Mouse (Mus musculus) liver, adult 2 months (tissue): ENCODE data around the gene Zdhhc6. TPM values are rescaled to one million over a fixed set of nuclear protein-coding genes. Genes with fewer than 3 reads are reported as not detected.

Experiments used
- DNase-seq: peaks from one replicate; pipeline ENCODE4 v3.0.0-alpha.2; 2011; ENCODE audit warnings: low read depth, low spot score; ENCODE audit errors: extremely low read depth
- H3K27ac ChIP-seq: fragments of 200-500 bp; replicated peaks from 2 replicates; pipeline ENCODE4 v1.5.1; 2012; ENCODE audit warnings: low read depth, mild to moderate bottlenecking, control low read depth, inconsistent platforms, low read length; ENCODE audit not compliant: insufficient read depth
- H3K27me3 ChIP-seq: fragments of 200-500 bp; 2 replicates; pipeline ENCODE4 v1.6.1; 2012; ENCODE audit warnings: mild to moderate bottlenecking, moderate library complexity, low read length, inconsistent platforms; ENCODE audit not compliant: control insufficient read depth, insufficient read depth
- H3K36me3 ChIP-seq: fragments of 200-500 bp; 2 replicates; pipeline ENCODE4 v1.6.1; 2012; ENCODE audit warnings: low read length, inconsistent platforms; ENCODE audit not compliant: control insufficient read depth, insufficient read depth
- H3K4me1 ChIP-seq: fragments of 200-500 bp; 2 replicates; pipeline ENCODE4 v1.6.1; 2011; ENCODE audit warnings: low read length; ENCODE audit not compliant: control insufficient read depth, insufficient read depth
- H3K4me3 ChIP-seq: fragments of 200-500 bp; 2 replicates; pipeline ENCODE4 v1.5.1; 2011; ENCODE audit warnings: low read depth, mild to moderate bottlenecking, control low read depth, low read length, moderate library complexity; ENCODE audit not compliant: insufficient read depth
- H3K79me2 ChIP-seq: fragments of 200-500 bp; 2 replicates; pipeline ENCODE4 v1.6.1; 2012; ENCODE audit warnings: inconsistent platforms, mild to moderate bottlenecking, low read length, moderate library complexity; ENCODE audit not compliant: control insufficient read depth, insufficient read depth
- H3K9ac ChIP-seq: fragments of 200-500 bp; 2 replicates; pipeline ENCODE4 v1.6.1; 2012; ENCODE audit warnings: low read depth, mild to moderate bottlenecking, control low read depth, inconsistent platforms, low read length
- CTCF ChIP-seq: fragments of 200-500 bp; IDR thresholded peaks from 2 replicates; pipeline ENCODE4 v1.5.1; 2011; ENCODE audit warnings: low read depth, low read length, control low read depth
- POLR2A ChIP-seq: fragments of 200-500 bp; IDR thresholded peaks from 2 replicates; pipeline ENCODE4 v1.6.1; 2011; ENCODE audit warnings: low read length, control low read depth; ENCODE audit not compliant: insufficient read depth; ENCODE audit errors: extremely low read depth
- WGBS: fragments of 180-500 bp; shearing (Covaris S2); methylation state at CpG from one replicate; pipeline ENCODE4 v1.1.7; 2018; 5-methylcytosine and 5-hydroxymethylcytosine counted together
- polyA plus RNA-seq: library from polyadenylated mRNA; depleted of rRNA; stranded (reverse); fragments of >200 nt; gene quantifications from 2 replicates; pipeline ENCODE4 v1.2.3, GENCODE M21; 2012
- total RNA-seq: library from RNA; depleted of rRNA; stranded (reverse); fragments of >200 nt; gene quantifications from 2 replicates; pipeline ENCODE4 v1.2.3, GENCODE M21; 2014

Zdhhc6 gene
- total and polyA plus RNA-seq, 2 experiments: 19.5 to 60.1 TPM

GRCm38 (mm10) chr19:55257656-55258375, 58.0 kb downstream of the Zdhhc6 start:
- Histone ChIP-seq H3K4me1 (peaks cover 40% of the 10 kb centered on the region), H3K27me3 (no peaks in the 10 kb centered on the region), H3K36me3 (no peaks in the 10 kb centered on the region), H3K4me3 (no peak overlapping the region), H3K27ac (peak overlapping the region; percentile 63), H3K79me2 (peaks cover 34% of the 10 kb centered on the region), H3K9ac (no peak overlapping the region)
- DNase-seq: peak; percentile 100
- no peak for TF ChIP-seq CTCF
- no peak for TF ChIP-seq POLR2A
- WGBS: 13% methylated on average over 5 of the region's 5 CpGs

- TF ChIP-seq CTCF (no peak), POLR2A (no peak)
- Histone ChIP-seq H3K4me1 (peaks cover 40% of the 10 kb centered on the region), H3K9ac (peak overlapping the region; percentile 10; the same call in 1 of the 2 replicates)
These were observed 59.7 kb downstream of the Zdhhc6 start for GRCm38 (mm10) chr19:55256156-55256555.

GRCm38 (mm10) chr19:55254513-55255016, 61.3 kb downstream of the Zdhhc6 start:
- TF ChIP-seq CTCF (no peak), POLR2A (no peak)
- peak overlapping the region; percentile 74; the same call in 1 of the 2 replicates for H3K4me3 ChIP-seq
- WGBS: 42% methylated on average over 5 of the region's 5 CpGs
- H3K27ac ChIP-seq: no peak overlapping the region
- no peak overlapping the region for H3K9ac ChIP-seq
- H3K27me3 ChIP-seq: no peaks in the 10 kb centered on the region
- peaks cover 37% of the 10 kb centered on the region for H3K4me1 ChIP-seq
- H3K36me3 ChIP-seq: no peaks in the 10 kb centered on the region
- no peak for DNase-seq
- H3K79me2 ChIP-seq: peaks cover 14% of the 10 kb centered on the region

More at GRCm38 (mm10) chr19:55256156-55256555, 59.7 kb downstream of the Zdhhc6 start:
- H3K36me3 ChIP-seq: no peaks in the 10 kb centered on the region
- DNase-seq: no peak
- WGBS: 32% methylated on average over 9 of the region's 9 CpGs
- no peak overlapping the region; the same call in 1 of the 2 replicates for H3K27ac ChIP-seq
- no peaks in the 10 kb centered on the region for H3K27me3 ChIP-seq
- peaks cover 23% of the 10 kb centered on the region for H3K79me2 ChIP-seq
- H3K4me3 ChIP-seq: no peak overlapping the region

GRCm38 (mm10) chr19:55253570-55254441, 62.0 kb downstream of the Zdhhc6 start:
- under 1% methylated on average over 32 of the region's 32 CpGs for WGBS
- peak; percentile 75 for DNase-seq
- Histone ChIP-seq H3K9ac (peak overlapping the region; percentile 90), H3K27ac (peak overlapping the region; percentile 95), H3K4me1 (peaks cover 30% of the 10 kb centered on the region), H3K79me2 (peaks cover 8% of the 10 kb centered on the region; the same call in 1 of the 2 replicates), H3K4me3 (peak overlapping the region; percentile 74), H3K36me3 (no peaks in the 10 kb centered on the region), H3K27me3 (no peaks in the 10 kb centered on the region)
- TF ChIP-seq POLR2A: peak; percentile 48; the same call in 1 of the 2 replicates
- TF ChIP-seq CTCF: no peak

- no peak for DNase-seq
- peak overlapping the region; percentile 74 for H3K4me3 ChIP-seq
- no peaks in the 10 kb centered on the region for H3K36me3 ChIP-seq
- TF ChIP-seq CTCF (no peak), POLR2A (no peak)
- WGBS: 0% methylated on average over 9 of the region's 9 CpGs
- H3K79me2 ChIP-seq: peaks cover 8% of the 10 kb centered on the region; the same call in 1 of the 2 replicates
- H3K9ac ChIP-seq: peak overlapping the region; percentile 90
- peak overlapping the region; percentile 95 for H3K27ac ChIP-seq
- peaks cover 24% of the 10 kb centered on the region for H3K4me1 ChIP-seq
- no peaks in the 10 kb centered on the region for H3K27me3 ChIP-seq
These were observed 62.6 kb downstream of the Zdhhc6 start for GRCm38 (mm10) chr19:55253239-55253569.
